Mouse (Mus musculus) left cerebral cortex, postnatal 14 days (tissue): ENCODE measurements around the gene Tbc1d1. TPM values are rescaled to one million over a fixed set of nuclear protein-coding genes. Genes with fewer than 3 reads are reported as not detected.

Experiments used
- DNase-seq, 2 experiments: peaks; one replicate each; pipeline ENCODE4 v3.0.0; 2021 to 2022; ENCODE audit warnings: low spot score in 2 of 2, mixed read lengths in 1 of 2
- intact Hi-C: fragments of 180-260 bp; cut with DNase I; formaldehyde crosslinking; loops from one replicate; pipeline ENCODE4 v1.15.1; 2025
- total RNA-seq, 2 experiments: library from RNA; stranded (reverse); gene quantifications; 2 replicates each; pipeline ENCODE4 v1.2.3; 2021

The Tbc1d1 gene
- total RNA-seq, 2 experiments from 2014 or later = 17.0 to 18.4 TPM

- intact Hi-C loops = no loop called here
- DNase-seq = peak; percentile 56 to 73
These were observed 3.1 kb downstream of the Tbc1d1 start for GRCm38 (mm10) chr5:64159065-64159780.

DNA sequence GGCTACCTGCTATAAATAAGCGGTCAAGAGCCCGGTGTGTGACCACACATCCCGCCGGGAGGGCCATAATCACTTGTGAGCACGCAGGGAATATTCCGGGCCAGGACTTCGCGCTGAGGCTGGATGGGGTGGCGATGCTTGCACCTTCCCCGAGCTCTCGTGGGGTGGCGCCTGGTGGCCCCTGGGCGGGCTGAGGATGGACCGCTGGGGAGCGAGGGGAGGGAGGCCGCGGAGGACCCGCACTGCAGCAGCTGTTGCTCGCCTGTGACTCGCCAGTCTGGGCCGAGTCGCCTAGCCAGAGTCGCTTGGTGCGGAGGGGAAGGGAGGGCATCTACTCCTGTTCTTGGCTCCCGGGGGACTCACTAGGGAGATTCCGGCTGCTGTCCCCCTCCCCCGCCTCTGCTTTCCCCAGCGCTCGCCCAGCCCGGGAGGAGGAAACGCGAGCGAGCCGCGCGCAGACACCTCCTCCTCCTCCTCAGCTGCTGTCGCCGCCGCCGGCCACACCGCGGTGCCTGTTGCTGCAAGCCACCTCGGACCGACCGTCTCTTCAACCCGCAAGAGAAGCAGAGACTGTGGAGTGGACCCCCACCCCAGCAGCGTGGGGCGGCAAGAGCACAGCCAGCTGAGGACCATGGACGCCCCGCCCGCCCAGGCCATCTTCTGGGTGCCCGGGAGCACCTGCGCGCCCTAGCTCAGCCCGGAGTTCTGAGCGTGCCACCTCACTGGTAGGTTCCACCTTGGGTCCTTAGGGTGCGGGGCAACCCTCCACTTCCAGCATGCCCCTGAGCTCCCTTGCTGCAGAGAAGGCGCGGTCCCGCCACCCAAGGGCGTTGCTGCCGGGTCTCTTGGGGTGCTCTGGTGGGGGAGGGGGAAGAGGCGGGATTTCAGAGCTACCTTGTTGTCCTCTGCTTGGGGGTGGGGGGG lies 3.9 kb downstream of the Tbc1d1 start:
- peak; percentile 74 to 79 for DNase-seq
- intact Hi-C loops = no loop called here

DNA sequence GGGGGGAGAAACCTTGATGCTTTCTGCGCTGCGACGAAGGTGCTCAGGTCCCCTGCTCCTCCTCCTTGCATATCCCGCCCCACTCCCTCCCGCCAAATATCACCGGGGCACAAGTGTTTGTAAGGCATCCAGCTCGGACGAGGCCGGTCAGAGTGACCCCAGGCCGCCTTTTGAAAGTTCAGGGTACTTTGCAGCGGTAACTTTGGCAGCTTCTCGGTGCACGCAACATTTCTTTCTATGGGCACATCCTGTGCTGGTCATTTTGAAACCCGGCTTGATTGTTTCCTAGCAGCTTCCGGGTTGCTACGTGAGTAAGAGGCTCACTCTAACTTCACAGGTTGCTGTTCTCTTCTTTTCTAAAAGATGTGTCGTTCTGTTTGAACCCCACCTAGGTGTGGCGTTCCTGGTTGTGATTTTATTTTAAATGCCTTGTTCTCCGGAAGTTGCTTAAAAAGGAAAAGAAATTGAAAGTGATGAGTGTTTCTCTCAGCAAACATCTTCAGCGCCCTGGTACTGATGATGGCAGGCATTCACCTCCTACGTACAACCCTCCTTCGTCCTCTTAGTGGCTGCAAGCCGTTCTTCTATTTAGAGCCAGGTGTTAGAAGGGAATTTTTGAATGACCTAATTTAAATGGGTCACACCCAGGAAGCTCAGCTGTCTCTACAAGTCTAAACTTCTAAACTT lies 4.7 kb downstream of the Tbc1d1 start:
- intact Hi-C loops = no loop called here
- no peak for DNase-seq

- intact Hi-C loops = no loop called here
- DNase-seq = no peak
These were observed 5.8 kb downstream of the Tbc1d1 start for GRCm38 (mm10) chr5:64161917-64162316.

- DNase-seq = no peak
- intact Hi-C loops = no loop called here
These were observed 6.5 kb downstream of the Tbc1d1 start for GRCm38 (mm10) chr5:64162582-64162981.

DNA sequence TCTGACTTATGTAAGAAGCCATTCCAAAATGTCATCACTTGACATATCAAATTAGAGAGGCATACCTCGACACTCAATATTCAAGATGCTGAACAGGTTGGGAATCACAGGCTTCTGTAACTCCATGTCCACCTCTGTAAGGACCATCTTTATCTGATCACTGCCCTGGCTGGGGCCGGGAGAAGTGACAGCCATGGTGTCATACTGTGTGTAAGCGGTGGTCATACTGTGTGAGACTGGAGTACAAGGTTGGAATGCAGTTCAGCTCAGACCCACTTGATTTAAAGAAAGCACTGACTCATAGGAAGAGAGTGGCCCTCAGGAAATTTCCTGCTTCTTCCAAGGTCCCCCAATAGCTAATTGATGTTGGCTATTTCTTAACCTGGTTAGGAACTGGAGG lies 8.3 kb downstream of the Tbc1d1 start:
- no peak for DNase-seq
- intact Hi-C loops = no loop called here

- intact Hi-C loops = no loop called here
- DNase-seq = peak in 1 of 2 experiments; percentile 43
These were observed 9.7 kb downstream of the Tbc1d1 start for GRCm38 (mm10) chr5:64165826-64166225.

- intact Hi-C loops = no loop called here
- DNase-seq = no peak
These were observed 13.0 kb downstream of the Tbc1d1 start for GRCm38 (mm10) chr5:64168990-64169540.

GRCm38 (mm10) chr5:64172884-64173283 lies 16.8 kb downstream of the Tbc1d1 start:
- DNase-seq = no peak
- intact Hi-C loops = no loop called here

DNA sequence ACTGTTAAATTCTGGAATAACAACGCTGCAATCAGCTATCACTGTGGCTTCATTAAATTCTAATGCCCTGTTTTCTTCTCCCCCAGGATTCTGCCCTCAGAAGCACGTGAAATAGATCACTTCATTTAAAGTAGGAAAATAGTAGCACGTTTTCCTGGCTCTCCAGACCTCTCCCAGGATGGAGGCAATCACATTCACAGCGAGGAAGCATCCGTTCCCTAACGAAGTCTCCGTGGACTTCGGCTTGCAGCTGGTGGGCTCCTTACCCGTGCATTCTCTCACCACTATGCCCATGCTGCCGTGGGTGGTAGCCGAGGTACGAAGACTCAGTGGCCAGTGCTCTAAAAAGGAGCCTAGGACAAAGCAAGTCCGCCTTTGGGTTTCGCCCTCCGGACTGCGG lies 17.2 kb downstream of the Tbc1d1 start:
- DNase-seq = no peak
- intact Hi-C loops = no loop called here

DNA sequence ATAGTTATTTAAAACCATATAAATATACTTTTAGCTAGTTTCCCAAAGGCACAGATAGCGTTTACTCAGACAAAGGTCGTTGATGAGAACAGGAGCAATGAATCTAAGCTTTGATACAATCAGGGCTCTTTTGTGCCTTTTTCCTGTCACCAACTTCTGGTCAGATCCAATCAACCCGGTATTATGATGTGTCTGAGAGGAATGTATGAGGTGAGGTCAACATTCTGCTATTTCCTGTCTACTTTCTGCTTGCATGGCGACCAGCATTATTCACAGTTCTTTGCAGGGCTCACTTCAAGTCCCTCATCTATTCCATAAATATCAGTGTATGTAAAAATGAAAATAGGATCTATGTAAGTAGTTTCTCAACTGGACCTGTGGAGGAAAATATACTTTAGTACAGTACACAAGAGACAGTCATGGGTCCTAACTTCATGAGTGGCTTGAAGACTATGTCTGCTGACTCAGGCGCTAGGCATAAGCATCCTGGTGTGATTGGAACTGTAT lies 18.4 kb downstream of the Tbc1d1 start:
- DNase-seq = no peak
- intact Hi-C loops = no loop called here

GRCm38 (mm10) chr5:64180548-64180947 lies 24.4 kb downstream of the Tbc1d1 start:
- intact Hi-C loops = no loop called here
- no peak for DNase-seq

DNA sequence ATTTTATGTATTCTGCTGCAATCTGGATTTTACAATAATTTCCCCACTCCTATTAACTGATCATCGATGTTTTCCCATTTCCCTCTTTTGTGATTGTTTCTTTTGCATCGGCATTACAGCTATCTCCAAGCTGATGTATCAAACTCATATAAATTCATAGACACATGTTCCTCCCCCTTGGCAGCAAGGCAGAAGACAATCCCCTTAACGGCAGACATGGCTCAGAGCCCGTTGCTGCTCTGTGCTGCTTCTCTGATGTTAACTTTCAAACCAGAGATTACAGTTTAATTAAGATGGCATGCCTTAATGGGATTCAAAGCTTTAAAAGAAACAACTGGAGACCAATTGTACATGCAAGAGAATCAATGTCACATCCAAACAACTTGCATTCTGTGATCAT lies 27.6 kb downstream of the Tbc1d1 start:
- intact Hi-C loops = no loop called here
- DNase-seq = no peak

DNA sequence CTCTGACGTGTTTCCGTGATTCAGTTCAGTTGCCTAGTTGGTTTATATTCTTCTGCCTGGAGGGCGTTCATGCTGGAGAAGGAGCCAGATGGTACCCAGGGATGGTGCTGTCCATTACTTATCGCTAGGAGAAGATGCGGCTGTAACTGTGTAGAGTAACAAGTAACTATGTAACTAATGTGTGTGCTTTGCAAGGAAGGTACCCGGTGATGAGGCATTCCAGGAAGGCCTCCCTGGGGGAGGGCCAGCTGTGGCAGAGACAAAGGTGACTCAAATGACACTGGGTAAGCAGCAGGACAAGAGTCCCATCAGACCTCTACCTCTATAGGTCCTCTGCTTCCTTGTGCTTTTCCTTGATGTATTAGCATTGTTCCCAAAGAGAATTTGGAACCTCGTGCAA lies 29.2 kb downstream of the Tbc1d1 start:
- intact Hi-C loops = no loop called here
- DNase-seq = no peak

DNA sequence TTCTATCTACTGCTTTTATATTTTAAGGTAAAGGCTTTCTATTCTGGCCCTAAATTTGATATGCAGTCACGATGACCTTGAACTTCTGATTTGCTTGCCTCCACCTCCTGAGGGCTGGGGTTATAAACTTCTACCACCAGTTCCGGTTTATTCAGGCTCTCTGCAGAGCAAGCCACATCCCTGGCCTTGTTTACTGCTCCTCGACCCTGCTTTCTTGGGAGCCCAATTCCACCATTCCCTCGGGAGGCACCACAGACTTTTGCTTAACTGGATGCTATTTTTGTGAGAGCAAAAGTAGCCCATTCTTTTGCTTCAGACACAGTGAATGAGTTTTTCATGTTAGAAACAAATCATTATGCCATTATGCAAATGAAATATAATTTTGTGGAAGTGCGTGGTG lies 30.5 kb downstream of the Tbc1d1 start:
- no peak for DNase-seq
- intact Hi-C loops = no loop called here

- intact Hi-C loops = no loop called here
- no peak for DNase-seq
These were observed 32.1 kb downstream of the Tbc1d1 start for GRCm38 (mm10) chr5:64188083-64188648.

DNA sequence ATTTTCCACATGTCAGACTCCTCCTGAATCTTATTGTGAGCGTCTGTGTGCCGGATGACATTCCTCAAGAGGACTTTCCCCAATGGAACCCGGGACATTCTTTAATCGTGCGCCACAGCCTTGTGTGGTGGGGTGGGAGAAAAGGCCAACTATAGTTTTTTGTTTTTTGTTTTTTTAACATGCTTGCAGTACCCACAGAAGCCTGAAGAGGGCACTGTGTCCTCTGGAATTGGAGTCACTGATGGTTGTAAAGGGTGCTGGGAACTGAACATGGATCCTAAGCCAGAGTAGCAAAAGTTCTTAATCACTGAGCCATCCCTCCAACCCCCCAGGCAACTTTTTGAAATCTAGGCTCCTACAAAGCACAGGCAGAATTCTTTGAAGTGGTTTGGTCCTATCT lies 34.8 kb downstream of the Tbc1d1 start:
- intact Hi-C loops = no loop called here
- no peak for DNase-seq

- intact Hi-C loops = no loop called here
- DNase-seq = no peak
These were observed 37.2 kb downstream of the Tbc1d1 start for GRCm38 (mm10) chr5:64193353-64193752.

GRCm38 (mm10) chr5:64196250-64196865 lies 40.3 kb downstream of the Tbc1d1 start:
- intact Hi-C loops = no loop called here
- DNase-seq = no peak
